Mouse (Mus musculus) megakaryocyte progenitor cell, adult 5-6 weeks (primary cell): ENCODE data around the gene Sphk1. TPM values are rescaled to one million over a fixed set of nuclear protein-coding genes. Genes with fewer than 3 reads are reported as not detected.

Experiments
- ATAC-seq: replicated peaks from 2 replicates; pipeline ENCODE4 v1.8.0; 2016; ENCODE audit warnings: mild to moderate bottlenecking, moderate TSS enrichment, inconsistent platforms; ENCODE audit not compliant: poor library complexity
- total RNA-seq, 2 experiments: library from RNA; stranded (forward) in 1 of 2; stranded (reverse) in 1 of 2; fragments of 157-497, 149-512 nt in 1 of 2; fragments of 200-1000 nt in 1 of 2; gene quantifications; 2 replicates each; pipeline versions ENCODE4 v1.2.3 to v1.2.4; 2015 to 2017

Gene Sphk1
- total RNA-seq, 2 experiments from 2014 or later = 6.7 to 15.5 TPM

DNA sequence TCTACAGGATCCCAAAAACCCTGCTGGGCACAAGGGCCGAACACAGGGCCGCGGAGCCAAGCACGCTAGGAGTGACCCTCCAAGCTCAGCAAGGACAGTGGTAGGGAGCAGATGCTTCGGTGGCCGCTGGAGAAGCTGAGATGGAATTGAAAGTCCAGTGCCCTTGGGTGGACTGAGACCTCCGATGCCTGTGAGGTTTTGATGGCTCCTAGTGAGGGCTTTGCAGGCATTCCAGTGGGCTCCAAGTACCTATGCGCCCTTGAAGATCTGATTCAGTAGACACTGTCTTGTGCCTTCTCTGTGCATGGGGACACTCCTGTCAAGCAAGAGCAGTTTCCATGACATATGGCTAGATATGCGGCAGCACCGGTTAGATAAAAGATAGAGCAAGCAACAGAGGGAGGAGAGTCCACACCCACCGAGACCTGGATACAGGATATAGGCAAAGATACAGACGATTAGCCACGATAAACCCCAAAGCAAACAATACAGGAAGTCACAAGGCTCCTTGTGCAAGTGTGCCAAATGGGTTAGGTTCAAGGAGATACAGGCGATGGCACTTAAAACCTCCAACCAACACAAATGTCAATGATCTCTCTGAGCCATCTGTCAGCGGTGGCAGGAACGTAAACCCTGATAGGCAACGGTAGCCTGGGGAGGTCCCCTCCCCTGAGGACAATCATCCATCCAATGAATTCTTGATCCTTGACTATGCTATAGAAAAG is 24.4 kb upstream of the Sphk1 start:
- peak; percentile 85 for ATAC-seq

DNA sequence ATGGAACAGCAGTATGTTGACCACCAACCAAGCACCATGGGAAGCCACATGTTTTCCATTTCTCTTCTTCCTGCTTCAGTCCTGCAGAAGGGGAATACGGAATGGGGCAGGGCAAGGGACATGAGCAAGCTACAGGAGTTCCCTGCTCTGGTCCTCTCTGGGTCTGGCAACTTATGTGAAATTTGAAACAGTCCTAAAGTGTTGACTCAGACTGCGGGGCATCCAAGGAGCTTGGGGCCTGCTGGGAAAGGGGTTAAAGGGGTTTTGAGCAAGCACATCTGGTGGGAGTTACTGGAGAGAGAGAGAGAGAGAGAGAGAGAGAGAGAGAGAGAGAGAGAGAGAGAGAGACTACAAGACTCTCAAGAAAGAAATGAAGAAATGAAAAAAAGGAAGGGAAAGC is 22.0 kb upstream of the Sphk1 start:
- ATAC-seq = no peak

DNA sequence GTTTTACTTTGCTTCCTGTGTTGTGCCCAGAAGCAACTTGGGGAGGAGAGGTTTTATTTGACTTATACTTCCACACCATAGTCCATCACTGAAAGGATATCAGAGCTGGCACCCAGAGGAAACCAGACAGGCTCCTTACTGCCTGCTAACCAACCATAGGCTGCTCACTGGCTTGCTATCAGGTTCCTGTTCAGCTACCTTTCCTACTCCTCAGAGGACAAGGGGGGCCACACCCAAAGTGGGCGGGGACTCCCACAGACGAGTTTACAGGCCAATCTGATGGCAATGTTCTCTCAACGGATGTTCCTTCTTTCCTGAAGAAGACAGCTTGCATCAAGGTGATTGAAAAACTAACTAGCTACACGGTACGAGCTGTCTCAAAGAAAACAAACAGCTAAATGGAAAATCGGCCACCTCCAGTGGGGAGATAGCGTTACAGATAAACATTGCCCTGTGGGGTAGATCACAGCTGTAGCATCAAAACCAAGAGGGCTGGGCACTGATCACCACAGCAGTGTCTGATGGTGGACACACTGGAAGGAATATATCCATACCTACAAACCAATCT is 19.3 kb upstream of the Sphk1 start:
- peak; percentile 61 for ATAC-seq

DNA sequence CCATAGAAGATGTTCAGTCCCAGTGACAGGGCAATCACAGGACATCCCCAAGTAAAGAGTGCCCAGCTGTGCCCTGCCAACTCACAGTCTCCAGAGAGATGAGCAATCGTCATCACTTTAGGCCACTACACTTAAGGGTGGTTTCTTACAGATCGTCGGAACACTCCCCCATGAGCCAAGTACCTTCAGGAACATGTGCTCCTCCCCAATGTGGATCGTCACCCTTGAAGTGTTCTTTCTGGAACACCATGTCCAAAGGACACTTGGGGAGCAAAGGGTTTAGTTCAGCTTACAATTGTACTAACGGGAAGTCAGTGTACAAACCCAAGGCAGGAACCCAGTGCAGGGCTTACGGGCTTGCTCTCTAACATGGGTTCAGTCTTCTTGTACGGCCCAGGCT is 18.6 kb upstream of the Sphk1 start:
- no peak for ATAC-seq

DNA sequence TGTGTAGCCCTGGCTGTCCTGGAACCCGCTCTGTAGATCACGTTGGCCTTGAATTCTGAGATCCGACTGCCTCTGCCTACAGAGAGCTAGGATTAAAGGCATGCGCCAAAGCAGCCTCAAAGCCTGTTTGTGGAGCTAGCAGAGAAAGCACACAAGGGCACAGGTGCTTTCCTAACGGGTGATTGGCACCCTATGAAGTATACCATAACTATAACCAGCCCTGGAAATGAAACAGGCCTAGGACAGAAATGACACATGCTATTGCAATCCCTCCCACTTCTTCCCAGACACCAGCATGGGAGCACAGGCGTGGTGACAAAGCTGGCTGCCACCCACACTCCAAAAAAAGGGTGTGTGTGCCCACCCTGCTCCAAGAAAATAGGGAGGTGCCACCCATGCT is 17.7 kb upstream of the Sphk1 start:
- ATAC-seq = no peak

DNA sequence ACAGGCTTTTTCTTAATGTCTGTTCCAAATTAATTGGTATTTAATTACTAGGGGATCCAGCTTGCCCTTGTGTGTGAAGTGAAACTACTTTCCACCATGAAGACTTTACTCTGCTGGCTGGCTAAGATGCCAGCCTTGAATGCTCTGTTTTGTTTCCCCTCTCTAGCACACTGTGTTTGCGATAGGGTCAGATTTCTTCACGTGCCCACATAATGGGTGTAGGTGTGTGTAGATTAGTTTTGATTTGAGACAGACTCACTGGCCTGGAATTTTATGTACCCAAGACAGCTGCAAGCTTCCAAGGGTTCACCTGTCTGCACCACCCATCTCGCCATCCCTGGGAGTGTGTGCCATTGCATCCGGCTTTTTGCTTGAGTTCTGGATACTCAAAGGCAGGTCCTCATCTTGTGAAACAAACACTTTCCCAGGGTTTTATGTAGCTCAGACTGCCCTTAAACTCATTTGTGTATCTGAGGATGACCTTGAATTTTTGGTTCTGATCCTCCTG is 17.1 kb upstream of the Sphk1 start:
- no peak for ATAC-seq

DNA sequence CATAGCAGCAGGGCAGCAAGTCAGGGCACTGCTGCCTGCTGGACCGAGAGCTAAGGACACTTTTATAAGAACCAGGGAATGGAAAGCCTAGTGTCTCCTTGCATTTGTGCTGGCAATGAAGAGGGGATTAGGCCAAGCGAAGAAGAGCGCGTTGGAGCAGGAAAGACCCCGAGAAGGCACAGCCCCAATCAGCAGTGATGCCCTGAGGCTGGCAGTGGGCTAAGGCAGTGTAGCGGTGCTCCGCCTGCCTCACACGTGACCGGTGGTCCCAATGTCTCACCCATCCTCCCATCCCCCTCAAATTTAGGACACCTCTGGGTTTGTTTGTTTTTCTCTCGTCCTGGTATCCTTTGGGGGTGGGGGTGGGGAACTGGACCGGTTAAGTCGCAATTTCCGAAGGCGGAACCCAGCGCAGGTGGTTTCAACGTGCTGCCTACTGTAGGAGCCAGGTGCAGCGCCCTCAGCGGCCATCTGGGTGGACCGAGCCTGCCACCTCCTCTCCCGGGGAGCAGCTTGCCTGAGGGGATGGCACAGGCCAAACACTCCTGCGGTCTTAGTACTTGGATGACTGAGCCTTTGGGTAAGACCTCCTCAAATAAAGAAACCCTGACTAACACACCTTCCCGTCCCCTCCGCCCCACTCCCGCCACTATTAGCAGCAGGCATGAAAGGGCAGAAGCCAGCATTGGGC is 15.2 kb upstream of the Sphk1 start:
- no peak for ATAC-seq

DNA sequence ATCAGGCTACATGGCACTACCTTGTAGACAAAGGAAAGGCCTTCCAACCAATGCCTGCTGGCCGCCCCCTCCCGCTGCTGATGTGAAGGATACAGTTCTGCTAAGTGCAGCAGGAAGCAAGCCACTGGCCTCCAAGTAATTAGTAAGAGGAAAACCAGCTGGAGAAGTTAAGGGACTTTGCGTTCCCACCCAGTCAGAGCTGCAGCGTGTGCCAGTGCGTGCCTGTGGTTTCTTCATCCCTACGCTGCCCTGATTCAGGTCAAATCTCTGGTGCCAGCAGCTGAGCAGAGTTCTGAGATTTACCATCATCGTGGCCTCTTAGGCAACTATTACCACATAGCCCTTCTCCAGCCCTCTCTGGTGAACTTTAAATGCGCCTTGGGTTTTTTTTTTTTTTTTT is 12.2 kb upstream of the Sphk1 start:
- ATAC-seq = no peak; the same call in 1 of the 2 replicates

DNA sequence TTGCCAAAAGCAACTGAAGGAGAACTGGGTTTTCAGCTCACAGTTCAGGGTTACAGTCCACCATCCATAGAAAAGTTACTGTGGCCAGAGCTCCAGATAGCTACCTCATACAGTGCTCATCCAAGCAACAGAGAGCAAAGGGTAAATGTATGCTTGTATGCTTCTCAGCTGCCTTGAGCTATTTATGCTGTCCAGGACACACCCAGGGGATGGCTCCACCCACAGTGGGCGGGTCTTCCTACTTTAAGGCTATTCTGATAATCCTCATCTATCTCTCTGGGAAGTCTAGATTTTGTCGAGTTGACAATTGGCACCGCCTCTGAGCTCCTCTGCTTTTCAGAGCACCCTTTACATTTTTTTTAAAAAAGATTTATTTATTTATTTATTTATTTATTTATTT is 9.6 kb upstream of the Sphk1 start:
- peak; percentile 83 for ATAC-seq

DNA sequence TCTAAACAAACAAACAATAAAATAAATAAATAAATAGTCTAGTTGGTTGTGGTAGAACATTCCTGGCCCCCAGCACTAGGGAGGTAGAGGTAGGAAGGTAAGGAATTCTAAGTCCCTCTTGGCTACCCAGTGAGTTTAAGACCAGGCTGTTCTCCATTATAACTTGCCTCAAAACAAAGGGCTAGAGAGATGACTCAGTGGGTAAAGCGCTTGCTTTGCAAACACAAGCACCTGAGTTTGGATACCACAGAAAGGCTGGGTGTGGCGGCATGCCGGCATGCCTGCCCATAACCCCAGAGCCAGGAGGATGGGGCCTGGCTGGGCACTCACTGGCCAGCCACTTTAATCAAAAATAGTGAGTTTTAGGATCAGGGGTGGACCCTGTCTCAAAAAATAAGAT is 8.7 kb upstream of the Sphk1 start:
- ATAC-seq = no peak

DNA sequence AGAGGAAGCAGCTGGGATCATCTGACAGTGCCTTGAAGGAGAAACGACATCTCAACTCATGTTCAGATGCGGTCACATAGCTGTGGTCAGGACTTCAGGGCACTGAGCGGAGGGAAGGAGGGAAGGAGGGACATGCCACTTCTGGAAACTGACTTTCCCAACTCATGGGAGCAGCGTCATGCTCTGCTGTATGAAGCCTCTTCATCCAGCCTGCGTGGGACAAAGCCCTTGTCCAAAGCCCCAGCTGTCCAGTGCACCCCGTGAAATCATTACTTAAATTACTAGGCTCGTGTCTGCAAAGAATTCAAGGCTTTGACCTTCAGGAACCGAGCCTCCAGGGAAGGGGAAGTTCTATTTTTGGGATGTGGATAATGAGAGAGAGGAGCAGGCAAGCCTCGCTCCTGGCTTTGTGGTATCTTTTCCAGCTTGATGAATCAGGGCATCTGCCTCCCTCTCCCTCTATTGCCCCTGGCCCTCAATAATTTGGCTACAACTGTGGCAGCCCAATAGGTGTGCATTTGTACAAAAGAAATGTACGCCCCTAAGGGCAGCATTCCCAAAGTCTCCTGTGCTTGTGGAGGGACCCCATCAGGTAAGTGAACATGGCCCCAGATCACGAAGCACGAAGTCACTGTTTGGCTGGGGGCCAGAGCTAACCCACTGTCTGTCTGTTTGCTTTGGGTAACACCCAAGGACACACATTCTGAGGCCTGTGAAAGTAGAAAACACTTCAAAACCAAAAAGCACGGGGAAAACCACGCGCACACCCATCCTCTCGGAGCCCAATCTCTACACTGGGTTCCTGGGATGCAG is 7.6 kb upstream of the Sphk1 start:
- no peak for ATAC-seq

DNA sequence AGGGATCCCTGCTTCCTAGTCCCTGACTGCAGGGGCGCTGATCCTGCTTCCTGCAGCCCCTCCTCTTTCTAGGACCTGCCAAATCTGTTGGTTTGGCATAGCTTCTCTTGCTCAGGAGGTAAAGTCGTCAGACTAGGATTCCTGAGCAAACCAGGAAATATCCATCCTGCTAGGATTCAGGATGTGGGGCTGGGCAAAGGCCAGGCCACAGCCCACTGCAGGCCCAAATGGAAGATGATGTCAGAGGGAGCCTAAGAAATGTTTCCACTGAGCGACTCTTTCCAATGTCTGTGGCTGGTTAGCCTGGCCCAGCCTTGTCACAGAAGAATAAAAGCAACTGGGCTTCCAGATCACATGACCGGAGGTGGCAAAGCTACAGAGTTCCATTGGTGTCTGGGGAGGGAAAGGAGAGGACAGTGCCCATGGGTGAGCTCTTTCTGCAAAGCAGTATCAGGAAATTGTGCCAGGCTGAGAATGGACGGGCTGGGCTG is 7.0 kb upstream of the Sphk1 start:
- no peak for ATAC-seq

DNA sequence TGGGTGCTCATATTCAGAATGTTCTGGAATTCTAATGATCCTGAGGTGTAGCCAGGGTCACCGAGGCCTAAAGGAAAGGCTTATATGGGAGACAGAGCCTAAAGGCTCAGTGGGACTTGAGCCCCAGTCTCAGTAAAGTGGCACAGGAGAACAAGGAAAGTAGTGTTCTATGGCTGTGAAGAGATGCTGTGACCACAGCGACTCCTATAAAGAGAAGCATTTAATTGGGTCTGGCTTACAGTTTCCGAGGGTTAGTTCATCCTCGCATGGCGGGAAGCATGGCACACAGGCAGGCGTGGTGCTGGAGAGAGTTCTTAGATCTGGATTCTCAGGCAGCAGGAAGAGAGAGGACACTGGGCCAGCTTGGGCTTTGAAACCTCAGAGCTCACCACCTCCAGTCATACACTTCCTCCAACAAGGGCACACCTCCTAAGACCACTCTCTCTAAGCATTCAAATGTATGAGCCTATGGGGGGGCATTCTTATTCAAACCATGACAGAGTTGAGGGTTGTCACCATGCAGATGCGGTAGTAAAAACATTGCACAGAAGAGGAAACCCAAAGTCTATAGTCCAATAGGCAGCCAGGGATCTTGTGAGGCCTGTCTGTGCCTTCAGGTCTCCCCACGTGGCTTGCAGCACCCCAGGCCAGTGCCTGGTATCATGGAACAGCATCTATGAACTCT is 1.9 kb upstream of the Sphk1 start:
- ATAC-seq = no peak

DNA sequence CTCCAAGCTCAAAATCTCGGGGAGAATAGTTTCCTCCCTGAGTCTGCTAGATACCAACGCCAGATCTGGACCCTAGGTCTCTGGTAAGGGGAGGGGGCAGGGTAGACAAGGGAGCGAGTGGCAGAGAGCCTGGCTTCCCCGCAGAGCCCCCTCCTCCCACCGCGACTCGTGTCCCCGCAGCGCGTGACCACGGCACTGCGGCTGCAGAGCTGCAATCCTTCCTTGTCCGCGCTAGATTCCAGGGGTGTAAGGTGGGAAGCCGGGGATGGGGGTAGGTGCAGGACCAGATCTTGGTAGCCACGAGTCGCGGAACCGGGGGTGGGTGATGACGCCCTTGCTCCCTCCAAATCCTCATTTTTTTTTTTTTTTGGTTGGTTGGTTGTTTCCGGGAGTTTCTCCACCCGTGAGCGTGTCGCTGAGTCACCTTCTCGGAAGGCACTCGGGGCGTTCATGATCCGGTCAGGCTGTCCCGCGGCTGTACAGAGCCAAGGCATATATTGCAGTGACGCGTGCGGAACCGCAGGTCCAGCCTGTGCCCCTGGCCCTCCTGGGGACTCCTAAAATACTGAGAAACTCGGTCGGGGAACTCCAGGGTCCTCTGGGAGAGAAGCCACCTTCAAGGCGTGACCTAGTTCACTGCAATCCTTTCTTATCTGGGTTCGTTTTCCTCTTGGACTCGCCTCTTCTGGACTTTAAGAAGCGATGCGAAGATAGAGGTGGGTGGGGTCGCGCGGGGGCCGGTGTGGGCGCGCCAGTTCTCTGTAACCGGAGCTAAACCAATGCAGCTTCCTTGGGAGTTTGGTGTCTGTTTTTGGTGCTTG is 856 bp downstream of the Sphk1 start:
- no peak for ATAC-seq

DNA sequence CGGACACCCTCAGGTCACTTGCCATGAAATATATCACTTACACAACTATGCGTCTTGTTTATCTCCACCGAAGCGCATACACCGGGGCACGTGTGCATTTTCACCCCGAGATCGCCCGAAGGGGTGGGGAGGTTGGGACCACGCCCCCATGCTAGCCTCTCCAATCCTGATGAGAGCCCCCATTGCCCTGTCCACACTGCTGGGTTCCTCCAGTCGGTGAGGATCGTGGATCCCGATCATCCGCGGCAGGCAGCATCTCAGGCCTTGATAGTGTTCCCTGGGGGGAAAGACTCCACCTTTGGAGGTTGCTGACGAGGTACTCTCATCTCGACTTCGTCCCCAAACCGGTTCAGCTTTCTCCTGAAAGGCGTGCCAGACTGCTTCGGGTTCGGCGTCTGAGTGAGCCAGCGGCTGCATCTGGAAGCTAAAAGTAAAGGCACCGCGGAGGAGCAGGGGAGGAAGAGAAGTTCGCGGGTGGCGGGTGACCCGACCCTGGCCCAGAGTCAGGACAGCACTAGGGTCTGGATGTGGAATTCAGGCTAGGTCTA is 1.6 kb downstream of the Sphk1 start:
- peak; percentile 45 for ATAC-seq

DNA sequence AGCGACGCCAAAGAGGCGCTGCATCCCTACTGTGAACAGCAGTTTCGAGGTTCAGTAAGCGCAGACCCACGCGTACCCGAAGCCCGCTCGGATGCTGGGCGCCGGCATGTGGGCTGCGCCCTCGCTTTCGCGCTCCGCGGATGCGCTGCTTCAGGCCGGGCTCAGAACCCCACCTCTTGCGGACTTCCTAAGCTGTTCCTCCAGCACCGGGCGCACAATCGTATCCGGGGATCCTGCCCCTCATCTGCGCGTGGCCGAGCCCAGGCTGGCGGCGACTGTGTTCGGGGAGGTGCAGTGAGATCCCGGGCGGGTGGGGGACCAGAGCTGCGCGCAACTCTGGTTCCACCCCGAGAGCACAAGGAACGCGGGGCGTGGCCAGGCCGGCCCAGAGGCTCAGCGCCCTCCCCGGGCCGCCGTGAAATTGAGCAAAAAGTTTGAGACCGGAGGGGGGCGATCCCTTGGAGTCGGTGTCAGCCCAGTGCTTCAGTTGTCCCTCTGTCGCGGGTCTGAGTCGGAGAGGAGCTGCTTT is 2.1 kb downstream of the Sphk1 start:
- peak; percentile 43 for ATAC-seq

DNA sequence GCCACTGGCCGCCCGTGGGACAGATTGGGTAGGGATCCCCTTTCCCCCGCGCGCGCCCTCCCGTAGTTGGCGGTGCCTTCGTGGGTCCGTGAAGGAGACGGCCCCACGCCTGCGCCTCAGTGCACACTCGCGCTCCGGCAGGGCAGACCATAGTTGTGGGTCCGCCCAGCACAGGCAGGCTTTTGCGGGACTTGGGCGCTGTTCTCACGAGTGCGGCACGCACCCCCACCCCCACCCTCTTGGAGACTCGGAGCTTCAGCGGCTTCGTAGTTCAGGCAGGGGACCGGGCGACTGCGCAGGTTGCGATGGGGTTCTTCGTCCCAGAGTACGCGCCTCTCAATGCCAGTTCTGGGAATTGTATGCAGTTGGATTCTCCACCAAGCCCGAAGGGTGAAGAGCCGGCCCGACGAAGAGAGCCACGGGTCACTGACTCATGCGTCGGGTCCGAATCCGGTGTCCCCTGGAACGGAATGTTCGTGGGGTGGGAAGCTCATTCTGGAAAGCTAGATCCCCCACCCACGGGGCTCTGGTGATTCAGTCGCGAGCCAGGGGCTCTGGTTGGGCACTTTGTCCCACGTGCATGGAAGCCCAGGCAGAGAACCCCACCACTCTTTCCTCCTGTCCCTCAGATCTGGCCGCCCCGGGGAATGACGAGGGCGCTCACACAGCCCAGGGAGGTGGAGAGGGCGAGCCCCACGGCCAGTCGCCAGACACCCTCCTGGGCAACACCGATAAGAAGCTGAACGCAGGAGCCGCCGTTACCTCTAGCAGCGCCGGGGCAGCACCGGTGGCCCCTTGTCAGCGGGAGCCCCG is 2.8 kb downstream of the Sphk1 start:
- ATAC-seq = peak; percentile 35

DNA sequence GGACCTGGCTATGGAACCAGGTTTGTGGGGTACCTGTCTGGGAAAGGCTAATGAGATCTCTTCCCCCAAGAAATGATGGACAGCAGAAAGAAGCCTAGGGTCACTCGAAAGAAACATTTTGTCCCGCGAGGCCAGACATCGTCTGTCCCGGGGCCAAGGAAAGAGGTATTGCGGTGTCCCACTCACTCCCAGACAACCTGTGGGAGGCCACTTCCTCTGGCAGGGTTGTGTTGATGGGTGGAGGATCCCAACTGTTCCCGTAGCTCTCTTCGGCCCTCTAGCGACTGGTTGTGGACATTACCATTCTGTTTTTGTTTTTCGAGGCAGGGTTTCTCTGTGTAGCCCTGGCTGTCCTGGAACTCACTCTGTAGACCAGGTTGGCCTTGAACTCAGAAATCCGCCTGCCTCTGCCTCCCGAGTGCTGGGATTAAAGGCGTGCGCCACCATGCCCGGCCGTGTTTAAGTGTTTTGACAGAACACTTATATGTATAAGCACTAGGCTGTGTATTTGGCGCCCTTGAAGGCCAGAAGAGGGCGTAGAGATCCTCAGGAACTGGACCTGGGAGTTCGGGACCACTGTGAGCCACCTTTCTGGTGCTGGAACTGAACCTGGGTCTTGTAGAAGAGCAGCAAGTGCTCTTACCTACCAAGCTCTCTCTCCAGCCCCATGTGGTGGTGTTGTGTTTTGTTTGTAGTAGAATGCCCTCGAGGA is 3.6 kb downstream of the Sphk1 start:
- ATAC-seq = peak; percentile 53
